Comparison of ENCODE assay signal across 22 mouse cellular contexts in genomic region chr4:44295837-44296236, GRCm38 (mm10). TPM values are rescaled to one million over a fixed set of nuclear protein-coding genes. Genes with fewer than 3 reads are reported as not detected.
A peak's percentile ranks its signal among the peaks of the same experiment; 100 is the strongest.
DNase-seq lines count a peak whose midpoint lies in the region; ATAC-seq and TF ChIP-seq lines count a peak whose summit lies in the region.
"Had no signal": no experiment of that assay in that cellular context is flagged by ENCODE, and none has a peak within 500 bp of the region (broad histone marks: within the 10 kb centered on the region; RNA-seq: fewer than 3 reads in every experiment).

No protein-coding gene starts in this region.

- peak; percentile 45 for DNase-seq in heart, adult 11 months
- no peak for DNase-seq in heart, adult 8-10 months (ENCODE audit: low spot score)
- DNase-seq in 416B (ENCODE audit: low read depth) (peak; percentile 17), Patski (ENCODE audit: low read depth, low spot score) (peak; percentile 37), liver (no peak)
- peak; percentile 9 for DNase-seq in Muller cell, postnatal 12 days (ENCODE audit: inconsistent ontology term)
- DNase-seq in cerebellum, adult 11-12 months, result no peak
- DNase-seq in lung, postnatal 25 days (ENCODE audit: low spot score), result no peak
- DNase-seq: adrenal gland, adult 8-10 months; adrenal gland, postnatal 14 days; adrenal gland, postnatal 36 days; cerebellum, adult 18-20 months; cerebellum, adult 8-10 months; cerebellum, adult 9-11 months; cerebellum, postnatal 14 days; cerebellum, postnatal 36 days; embryo, embryonic 11 days; forebrain, postnatal 0 days had no signal

- POLR2A ChIA-PET in Patski (lab: Charles Lee), result no interaction called here

- in situ Hi-C loops in Patski (cut with MboI; ENCODE audit: low pct_unique_long_range_greater_than_20kb), result no loop called here

- H3K27me3 ChIP-seq in Patski, result no peaks in the 10 kb centered on the region
- H3K27me3 ChIP-seq: embryonic facial prominence, embryonic 13.5 days; embryonic facial prominence, embryonic 15.5 days; forebrain, embryonic 13.5 days; forebrain, embryonic 15.5 days had no signal

- CTCF ChIA-PET in Patski (lab: Charles Lee), result no interaction called here

- no peak for TF ChIP-seq CTCF in Patski (IDR thresholded peaks at IDR 0.05)

- peak; percentile 69 for ATAC-seq in Patski
- ATAC-seq: forebrain, embryonic 13.5 days; forebrain, embryonic 15.5 days; forebrain, postnatal 0 days had no signal

RNA-seq across cellular contexts. Expression of gene Melk, which starts 4.8 kb away (rescaled TPM):
- under 1 TPM in 3 of 4 experiments, not detected in 1; 0.22 to 0.32 (median 0.25) TPM for total RNA-seq in heart, adult 8-10 months (2022)
- 13.7 TPM for polyA plus RNA-seq in Patski (2021)

Comparison
In these comparisons a context has a peak if more than half of its experiments do, and no peak if none do; other contexts are left out.
1. DNase-seq: peak in heart, adult 11 months (single experiment), 416B (single experiment), Muller cell, postnatal 12 days (single experiment) and Patski (single experiment); none in heart, adult 8-10 months (single experiment), cerebellum, adult 11-12 months (single experiment), liver (single experiment) and lung, postnatal 25 days (single experiment).